In the genomic region with DNA sequence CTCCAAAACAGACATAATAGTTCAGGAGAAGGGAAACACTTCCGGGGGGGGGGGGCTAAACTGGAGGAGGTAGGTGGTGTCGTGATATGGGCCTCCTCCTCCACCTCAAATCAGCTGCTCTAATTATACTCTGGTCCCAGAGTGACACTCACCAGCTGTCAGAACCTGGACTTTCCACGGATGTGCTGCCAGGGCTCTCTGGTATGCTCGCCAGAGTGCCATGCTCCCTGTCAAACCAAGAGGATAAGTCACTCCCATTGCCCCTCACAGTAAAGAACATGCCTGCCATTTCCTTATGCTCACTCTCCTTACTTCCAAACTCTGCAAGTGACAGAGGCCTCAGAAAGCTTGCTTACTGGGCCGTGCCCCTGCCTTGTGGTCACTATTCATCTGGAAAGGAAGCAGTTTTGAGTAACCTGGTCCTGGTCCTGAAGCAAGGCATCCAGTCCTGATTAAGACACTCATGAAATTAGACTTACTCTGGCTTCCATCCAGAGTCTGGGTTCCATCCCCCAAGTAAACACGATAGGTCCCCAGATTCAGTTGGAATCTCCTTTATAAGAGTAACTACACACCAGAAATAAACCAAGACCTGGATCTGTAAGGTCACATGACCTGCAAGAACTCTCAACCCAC, we compare ENCODE assay signal across 9 mouse cellular contexts. TPM values are rescaled to one million over a fixed set of nuclear protein-coding genes. Genes with fewer than 3 reads are reported as not detected.
DNase-seq lines count a peak whose midpoint lies in the region; ATAC-seq lines count a peak whose summit lies in the region.
"Had no signal": no experiment of that assay in that cellular context is flagged by ENCODE, and none has a peak within 500 bp of the region (broad histone marks: within the 10 kb centered on the region; RNA-seq: fewer than 3 reads in every experiment).

No protein-coding gene starts in this region.

- 0 out of 2 replicates have a peak overlapping the region, but pooled peaks have one; percentile 67 for H3K27ac ChIP-seq in embryonic facial prominence, embryonic 14.5 days (replicated peaks; ENCODE audit: low read depth, low read length)
- peak overlapping the region; percentile 78 for H3K27ac ChIP-seq in heart, embryonic 15.5 days
- no peak overlapping the region for H3K27ac ChIP-seq in liver, embryonic 11.5 days (ENCODE audit: low read depth, low read length)
- peak overlapping the region; percentile 79 for H3K27ac ChIP-seq in neural tube, embryonic 15.5 days (replicated peaks)

- peak; percentile 96 for DNase-seq in heart, adult 11 months
- DNase-seq in heart, postnatal 25 days (ENCODE audit: low spot score) = no peak
- no peak for DNase-seq in embryonic facial prominence, embryonic 14.5 days (ENCODE audit: low spot score)
- DNase-seq in liver, embryonic 11.5 days (ENCODE audit: low spot score) = no peak
- no peak for DNase-seq in ovary, postnatal 36 days (ENCODE audit: low spot score)
- DNase-seq in left cerebral cortex, adult 18-20 months (ENCODE audit: low spot score in 2 of 2) = no peak

- H3K4me2 ChIP-seq in embryonic facial prominence, embryonic 14.5 days (ENCODE audit: low read depth, low read length) = peak overlapping the region; percentile 53
- H3K4me2 ChIP-seq in heart, embryonic 15.5 days = peak overlapping the region; percentile 79
- peak overlapping the region; percentile 89 for H3K4me2 ChIP-seq in liver, embryonic 11.5 days
- H3K4me2 ChIP-seq in neural tube, embryonic 15.5 days = peak overlapping the region; percentile 92

- peak overlapping the region; percentile 56 for H3K4me3 ChIP-seq in embryonic facial prominence, embryonic 14.5 days (ENCODE audit: low read depth, low read length)
- H3K4me3 ChIP-seq in heart, embryonic 15.5 days = peak overlapping the region; percentile 77
- peak overlapping the region; percentile 69 for H3K4me3 ChIP-seq in liver, embryonic 11.5 days (ENCODE audit: low read depth, low read length)
- H3K4me3 ChIP-seq in neural tube, embryonic 15.5 days (replicated peaks) = peak overlapping the region; percentile 67

- H3K27me3 ChIP-seq in embryonic facial prominence, embryonic 14.5 days (replicated peaks; ENCODE audit: control insufficient read depth, insufficient read depth, low read length) = no peaks in the 10 kb centered on the region
- no peaks in the 10 kb centered on the region for H3K27me3 ChIP-seq in heart, embryonic 15.5 days
- no peaks in the 10 kb centered on the region for H3K27me3 ChIP-seq in liver, embryonic 11.5 days (replicated peaks; ENCODE audit: control insufficient read depth, insufficient read depth, low read length)
- H3K27me3 ChIP-seq in neural tube, embryonic 15.5 days (replicated peaks) = no peaks in the 10 kb centered on the region

- no peaks in the 10 kb centered on the region for H3K9me3 ChIP-seq in embryonic facial prominence, embryonic 14.5 days (ENCODE audit: control insufficient read depth, low read length)
- no peaks in the 10 kb centered on the region for H3K9me3 ChIP-seq in heart, embryonic 15.5 days (replicated peaks)
- no peaks in the 10 kb centered on the region for H3K9me3 ChIP-seq in liver, embryonic 11.5 days (ENCODE audit: control insufficient read depth, low read length)
- no peaks in the 10 kb centered on the region for H3K9me3 ChIP-seq in neural tube, embryonic 15.5 days (replicated peaks)

- peaks cover 40% of the 10 kb centered on the region for H3K36me3 ChIP-seq in embryonic facial prominence, embryonic 14.5 days (ENCODE audit: control insufficient read depth, insufficient read depth, low read length)
- peaks cover 32% of the 10 kb centered on the region for H3K36me3 ChIP-seq in heart, embryonic 15.5 days
- peaks cover 18% of the 10 kb centered on the region for H3K36me3 ChIP-seq in liver, embryonic 11.5 days (ENCODE audit: control insufficient read depth, insufficient read depth, low read length)
- peaks cover 27% of the 10 kb centered on the region for H3K36me3 ChIP-seq in neural tube, embryonic 15.5 days

- peak overlapping the region; percentile 67 for H3K9ac ChIP-seq in embryonic facial prominence, embryonic 14.5 days (ENCODE audit: low read depth, low read length)
- peak overlapping the region; percentile 68 for H3K9ac ChIP-seq in heart, embryonic 15.5 days
- H3K9ac ChIP-seq in liver, embryonic 11.5 days (ENCODE audit: low read depth, low read length) = peak overlapping the region; percentile 67
- peak overlapping the region; percentile 77 for H3K9ac ChIP-seq in neural tube, embryonic 15.5 days (replicated peaks)

- 0 out of 2 replicates have a peak, but pooled peaks have one; percentile 3 for ATAC-seq in embryonic facial prominence, embryonic 14.5 days (ENCODE audit: low read depth)
- 0 out of 2 replicates have a peak, but pooled peaks have one; percentile 12 for ATAC-seq in heart, embryonic 15.5 days (replicated peaks; ENCODE audit: insufficient number of reproducible peaks, insufficient read depth, low FRiP score, low read depth)
- peak; percentile 7; the same call in 1 of the 2 replicates for ATAC-seq in liver, embryonic 11.5 days (replicated peaks; ENCODE audit: low FRiP score)
- peak; percentile 29 for ATAC-seq in neural tube, embryonic 15.5 days (ENCODE audit: low FRiP score)

- WGBS in embryonic facial prominence, embryonic 14.5 days = 41% methylated on average over 6 of the region's 6 CpGs
- 29% methylated on average over 6 of the region's 6 CpGs for WGBS in heart, embryonic 15.5 days
- 39% methylated on average over 6 of the region's 6 CpGs for WGBS in liver, embryonic 11.5 days
- 39% methylated on average over 6 of the region's 6 CpGs for WGBS in neural tube, embryonic 15.5 days

- intact Hi-C loops in heart, postnatal 25 days (cut with DNase I) = no loop called here

- peaks cover 5% of the 10 kb centered on the region; the same call in 1 of the 2 replicates for H3K4me1 ChIP-seq in embryonic facial prominence, embryonic 14.5 days (ENCODE audit: control insufficient read depth, insufficient read depth, low read length)
- peaks cover 26% of the 10 kb centered on the region for H3K4me1 ChIP-seq in heart, embryonic 15.5 days (replicated peaks)
- peaks cover 3% of the 10 kb centered on the region for H3K4me1 ChIP-seq in liver, embryonic 11.5 days (replicated peaks; ENCODE audit: control insufficient read depth, insufficient read depth, low read length)
- peaks cover 15% of the 10 kb centered on the region for H3K4me1 ChIP-seq in neural tube, embryonic 15.5 days

RNA-seq across cellular contexts. Expression of gene Mpv17, which starts 0.4 kb away (rescaled TPM):
- 10 to 100 TPM; 55.1 to 55.5 TPM for total RNA-seq in heart, postnatal 25 days (2021)
- 47.7 and 54.6 TPM in 2 replicates for polyA plus RNA-seq in embryonic facial prominence, embryonic 14.5 days (2014; fragmentation: Nextera tagmentation; extraction: Ambion mirVana)
- 77.0 and 83.6 TPM in 2 replicates for polyA plus RNA-seq in heart, embryonic 15.5 days (2015; fragmentation: Nextera tagmentation; extraction: Ambion mirVana)
- polyA plus RNA-seq in liver, embryonic 11.5 days (2014; fragmentation: Nextera tagmentation; extraction: Ambion mirVana) = 40.9 and 50.4 TPM in 2 replicates
- 57.4 and 58.0 TPM in 2 replicates for polyA plus RNA-seq in neural tube, embryonic 15.5 days (2015; fragmentation: Nextera tagmentation; extraction: Ambion mirVana)
- 10 to 100 TPM; 46.9 to 51.8 TPM for total RNA-seq in left cerebral cortex, adult 18-20 months (2021)

RNA-seq across cellular contexts. Expression of gene Ucn, which starts 15.0 kb away (rescaled TPM):
- not detected for total RNA-seq in heart, postnatal 25 days (2021)
- polyA plus RNA-seq in embryonic facial prominence, embryonic 14.5 days (2014; fragmentation: Nextera tagmentation; extraction: Ambion mirVana) = 0.39 TPM in 1 of 2 replicates, not detected in the other
- not detected in 2 replicates for polyA plus RNA-seq in heart, embryonic 15.5 days (2015; fragmentation: Nextera tagmentation; extraction: Ambion mirVana)
- polyA plus RNA-seq in liver, embryonic 11.5 days (2014; fragmentation: Nextera tagmentation; extraction: Ambion mirVana) = not detected in 2 replicates
- polyA plus RNA-seq in neural tube, embryonic 15.5 days (2015; fragmentation: Nextera tagmentation; extraction: Ambion mirVana) = 0.41 TPM in 1 of 2 replicates, not detected in the other
- 1 to 10 TPM; 1.4 to 2.8 TPM for total RNA-seq in left cerebral cortex, adult 18-20 months (2021)
- total RNA-seq: gastrocnemius, postnatal 36 days had no signal

RNA-seq across cellular contexts. Expression of gene Gm29609, which starts 26.1 kb away (rescaled TPM):
- under 1 TPM; 0.23 to 0.28 TPM for total RNA-seq in heart, postnatal 25 days (2021)
- polyA plus RNA-seq in embryonic facial prominence, embryonic 14.5 days (2014; fragmentation: Nextera tagmentation; extraction: Ambion mirVana) = 0.54 and 0.68 TPM in 2 replicates
- polyA plus RNA-seq in heart, embryonic 15.5 days (2015; fragmentation: Nextera tagmentation; extraction: Ambion mirVana) = 0.63 and 2.1 TPM in 2 replicates
- polyA plus RNA-seq in liver, embryonic 11.5 days (2014; fragmentation: Nextera tagmentation; extraction: Ambion mirVana) = 0.64 and 1.5 TPM in 2 replicates
- 1.5 and 1.9 TPM in 2 replicates for polyA plus RNA-seq in neural tube, embryonic 15.5 days (2015; fragmentation: Nextera tagmentation; extraction: Ambion mirVana)
- total RNA-seq in left cerebral cortex, adult 18-20 months (2021) = 1 to 10 TPM; 3.0 to 4.4 TPM

RNA-seq across cellular contexts. Expression of gene Gtf3c2, which starts 26.3 kb away (rescaled TPM):
- total RNA-seq in heart, postnatal 25 days (2021) = 10 to 100 TPM; 32.0 to 35.8 TPM
- 47.5 and 59.9 TPM in 2 replicates for polyA plus RNA-seq in embryonic facial prominence, embryonic 14.5 days (2014; fragmentation: Nextera tagmentation; extraction: Ambion mirVana)
- polyA plus RNA-seq in heart, embryonic 15.5 days (2015; fragmentation: Nextera tagmentation; extraction: Ambion mirVana) = 37.2 and 44.8 TPM in 2 replicates
- polyA plus RNA-seq in liver, embryonic 11.5 days (2014; fragmentation: Nextera tagmentation; extraction: Ambion mirVana) = 77.2 and 79.5 TPM in 2 replicates
- polyA plus RNA-seq in neural tube, embryonic 15.5 days (2015; fragmentation: Nextera tagmentation; extraction: Ambion mirVana) = 54.0 and 61.9 TPM in 2 replicates
- 10 to 100 TPM; 50.5 to 53.6 TPM for total RNA-seq in left cerebral cortex, adult 18-20 months (2021)

RNA-seq across cellular contexts. Expression of gene Trim54, which starts 37.1 kb away (rescaled TPM):
- 100 to 1,000 TPM; 183 to 212 TPM for total RNA-seq in heart, postnatal 25 days (2021)
- polyA plus RNA-seq in embryonic facial prominence, embryonic 14.5 days (2014; fragmentation: Nextera tagmentation; extraction: Ambion mirVana) = 11.6 and 16.3 TPM in 2 replicates
- polyA plus RNA-seq in heart, embryonic 15.5 days (2015; fragmentation: Nextera tagmentation; extraction: Ambion mirVana) = 8.0 and 9.9 TPM in 2 replicates
- 0.43 TPM in 1 of 2 replicates, not detected in the other for polyA plus RNA-seq in liver, embryonic 11.5 days (2014; fragmentation: Nextera tagmentation; extraction: Ambion mirVana)
- polyA plus RNA-seq in neural tube, embryonic 15.5 days (2015; fragmentation: Nextera tagmentation; extraction: Ambion mirVana) = 0.33 and 1.5 TPM in 2 replicates
- 1 to 10 TPM; 1.7 to 1.9 TPM for total RNA-seq in left cerebral cortex, adult 18-20 months (2021)
